Comparison of ENCODE assay signal across 9 mouse cellular contexts in the genomic region with DNA sequence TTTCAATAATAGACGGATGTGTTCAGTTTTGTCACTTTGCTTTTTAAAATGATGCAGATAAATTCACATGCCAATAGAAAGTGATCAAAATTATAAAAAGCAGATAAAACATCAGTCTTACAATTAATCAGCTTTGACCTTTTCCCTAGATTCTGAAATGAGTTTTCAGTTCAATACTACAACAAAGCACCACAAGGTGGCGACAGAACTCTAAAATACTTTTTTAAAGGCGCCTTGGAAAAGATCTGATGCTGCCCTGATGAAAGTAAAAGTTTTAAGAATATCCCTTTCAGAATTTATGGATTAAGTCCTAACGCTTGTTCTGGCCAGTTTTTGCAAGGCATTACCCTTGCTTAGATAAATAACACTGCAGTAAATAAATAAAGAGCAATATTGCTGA. TPM values are rescaled to one million over a fixed set of nuclear protein-coding genes. Genes with fewer than 3 reads are reported as not detected.
DNase-seq lines count a peak whose midpoint lies in the region; ATAC-seq lines count a peak whose summit lies in the region.
"Had no signal": no experiment of that assay in that cellular context is flagged by ENCODE, and none has a peak within 500 bp of the region (broad histone marks: within the 10 kb centered on the region; RNA-seq: fewer than 3 reads in every experiment).

No protein-coding gene starts in this region.

- H3K4me3 ChIP-seq in heart, embryonic 10.5 days = no peak overlapping the region
- H3K4me3 ChIP-seq: limb, embryonic 15.5 days had no signal

- H3K36me3 ChIP-seq in heart, embryonic 10.5 days = no peaks in the 10 kb centered on the region
- H3K36me3 ChIP-seq: limb, embryonic 15.5 days had no signal

- WGBS in heart, embryonic 10.5 days = 2% methylated on average over 4 of the region's 4 CpGs

- no peak overlapping the region for H3K27ac ChIP-seq in heart, embryonic 10.5 days
- H3K27ac ChIP-seq: limb, embryonic 15.5 days had no signal

- H3K9me3 ChIP-seq in heart, embryonic 10.5 days = no peaks in the 10 kb centered on the region
- H3K9me3 ChIP-seq: limb, embryonic 15.5 days had no signal

- ATAC-seq in frontal cortex, adult (ENCODE audit: low TSS enrichment) = 0 out of 2 replicates have a peak, but pooled peaks have one; percentile 20
- peak; percentile 30; the same call in 1 of the 2 replicates for ATAC-seq in megakaryocyte, adult 5-6 weeks (ENCODE audit: poor library complexity, severe bottlenecking)

- H3K27me3 ChIP-seq in heart, embryonic 10.5 days (ENCODE audit: insufficient read depth, poor library complexity, severe bottlenecking) = no peaks in the 10 kb centered on the region
- H3K27me3 ChIP-seq: limb, embryonic 15.5 days had no signal

- no peaks in the 10 kb centered on the region for H3K4me1 ChIP-seq in heart, embryonic 10.5 days
- H3K4me1 ChIP-seq: limb, embryonic 15.5 days had no signal

- DNase-seq in heart, adult 11 months = peak; percentile 13
- no peak for DNase-seq in heart, embryonic 10.5 days (ENCODE audit: low spot score)
- peak; percentile 73 for DNase-seq in CD4-positive, CD25-positive, alpha-beta regulatory T cell, adult 2 months (ENCODE audit: low read depth, low spot score)
- peak; percentile 42 to 61 for DNase-seq in adrenal gland, postnatal 36 days
- DNase-seq in kidney, postnatal 10 days = peak; percentile 74
- peak; percentile 23 to 65 for DNase-seq in spleen, postnatal 4 days (ENCODE audit: low spot score in 2 of 2)

RNA-seq across cellular contexts. Expression of a gene that starts 12.9 kb away (rescaled TPM):
- 44.7 and 51.8 TPM in 2 replicates for polyA plus RNA-seq in heart, embryonic 10.5 days (2016; fragmentation: Nextera tagmentation; extraction: Ambion mirVana)
- 100 to 1,000 TPM in 1 of 2 experiments, 10 to 100 TPM in 1; 89.5 to 100 TPM for total RNA-seq in adrenal gland, postnatal 36 days (2021)
- 173 and 186 TPM in 2 replicates for total RNA-seq in megakaryocyte, adult 5-6 weeks (2015)
- total RNA-seq in megakaryocyte, adult 5-6 weeks (2017) = 175 and 190 TPM in 2 replicates

RNA-seq across cellular contexts. Expression of a gene that starts 48.3 kb away (rescaled TPM):
- polyA plus RNA-seq in heart, embryonic 10.5 days (2016; fragmentation: Nextera tagmentation; extraction: Ambion mirVana) = 13.9 and 20.3 TPM in 2 replicates
- 10 to 100 TPM; 30.7 to 31.1 TPM for total RNA-seq in adrenal gland, postnatal 36 days (2021)
- total RNA-seq in megakaryocyte, adult 5-6 weeks (2015) = 4.5 and 4.8 TPM in 2 replicates
- 6.5 and 7.4 TPM in 2 replicates for total RNA-seq in megakaryocyte, adult 5-6 weeks (2017)
